Mouse (Mus musculus) G1E (cell line): Measurements from ENCODE around the gene Kcnh3. TPM values are rescaled to one million over a fixed set of nuclear protein-coding genes. Genes with fewer than 3 reads are reported as not detected.
A peak's percentile ranks its signal among the peaks of the same experiment; 100 is the strongest.
"Not testable (repeated sequence)": the region's sequence is repeated elsewhere in the genome, so short reads cannot be mapped to it uniquely, and the experiment has no call there.

Source experiments
- ATAC-seq: 2 replicates; pipeline ENCODE4 v1.8.0; 2016; ENCODE audit warnings: mild to moderate bottlenecking; ENCODE audit not compliant: insufficient number of reproducible peaks, poor library complexity, low FRiP score, severe bottlenecking; ENCODE audit errors: extremely low read depth
- DNase-seq: peaks from one replicate; pipeline ENCODE4 v3.0.0; 2012; ENCODE audit warnings: low spot score
- H3K27me3 ChIP-seq: 2 replicates; pipeline ENCODE4 v1.6.1; 2012; ENCODE audit warnings: mild to moderate bottlenecking, low read length, inconsistent platforms; ENCODE audit not compliant: insufficient read depth
- H3K36me3 ChIP-seq: replicated peaks from 2 replicates; pipeline ENCODE3; 2012; ENCODE audit warnings: mild to moderate bottlenecking, inconsistent platforms
- H3K4me1 ChIP-seq: 2 replicates; pipeline ENCODE4 v1.6.1; 2012; ENCODE audit warnings: low read depth, low read length, inconsistent platforms, mixed read lengths; ENCODE audit not compliant: insufficient read depth
- H3K4me3 ChIP-seq: 2 replicates; pipeline ENCODE4 v1.5.1; 2012; ENCODE audit warnings: low read depth, mild to moderate bottlenecking, inconsistent platforms, low read length, moderate library complexity, mixed read lengths
- H3K9me3 ChIP-seq: replicated peaks from 2 replicates; pipeline ENCODE4 v1.6.1; 2012; ENCODE audit warnings: inconsistent platforms
- CTCF ChIP-seq: IDR thresholded peaks from 2 replicates; pipeline ENCODE4 v1.5.1; 2012; ENCODE audit warnings: low read depth, low read length, inconsistent platforms, mixed read lengths
- GATA1 ChIP-seq: IDR thresholded peaks from 2 replicates; pipeline ENCODE4 v1.6.1; 2012; ENCODE audit warnings: borderline replicate concordance, low read length, inconsistent platforms, mixed read lengths
- GATA2 ChIP-seq: IDR thresholded peaks from 2 replicates; pipeline ENCODE4 v1.6.1; 2012; ENCODE audit warnings: low read depth, low read length, inconsistent platforms, borderline replicate concordance
- POLR2AphosphoS5 ChIP-seq: IDR thresholded peaks from 2 replicates; pipeline ENCODE4 v1.6.1; 2012; ENCODE audit warnings: low read depth, low read length, inconsistent platforms; ENCODE audit not compliant: insufficient replicate concordance
- TAL1 ChIP-seq: conservative IDR thresholded peaks from 2 replicates; pipeline ENCODE4 v1.6.1; 2012; ENCODE audit warnings: low read depth, low read length, inconsistent platforms, mixed read lengths
- polyA plus RNA-seq: library from polyadenylated mRNA; stranded (reverse); fragments of >175 nt; gene quantifications from 2 replicates; pipeline ENCODE4 v1.2.3, GENCODE M21; 2012
- total RNA-seq, 2 experiments: library from RNA; stranded (forward) in 1 of 2; stranded (reverse) in 1 of 2; fragments of 200-1000 nt in 1 of 2; fragments of >200 nt in 1 of 2; fragmentation: Nextera tagmentation in 1 of 2; gene quantifications; 2 replicates each; pipeline ENCODE4 v1.2.3; 2014 to 2017

Gene Kcnh3
- total and polyA plus RNA-seq, 3 experiments = 0.05 TPM; not detected in 2

DNA sequence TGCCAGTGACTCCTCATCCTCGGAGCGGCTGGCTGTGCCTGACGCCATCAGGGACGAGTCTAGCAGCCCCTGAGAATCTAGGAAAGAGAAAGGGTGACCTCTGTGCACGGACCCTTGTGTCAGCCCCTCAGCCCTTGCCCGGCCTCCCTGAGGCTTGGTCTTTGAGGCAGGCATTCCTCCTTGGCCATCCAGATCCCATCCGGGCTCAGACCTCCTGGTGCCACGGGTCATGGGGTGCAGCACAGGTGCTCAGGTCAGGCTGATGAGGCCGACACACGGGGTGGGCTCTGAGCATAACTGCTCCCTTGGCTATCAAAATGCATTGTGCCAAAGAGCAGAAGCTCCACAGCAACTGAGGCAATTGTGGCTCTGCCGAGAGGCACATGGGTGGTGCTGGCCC is 25.3 kb downstream of the Kcnh3 start:
- no peak for DNase-seq
- ATAC-seq = no peak
- peaks cover 56% of the 10 kb centered on the region for H3K36me3 ChIP-seq
- H3K4me3 ChIP-seq = peak overlapping the region; percentile 23; the same call in 1 of the 2 replicates
- TF ChIP-seq POLR2AphosphoS5 (no peak), GATA1 (no peak), TAL1 (no peak), CTCF (no peak), GATA2 (no peak)
- no peaks in the 10 kb centered on the region for H3K9me3 ChIP-seq
- H3K4me1 ChIP-seq = peaks cover 41% of the 10 kb centered on the region
- H3K27me3 ChIP-seq = no peaks in the 10 kb centered on the region

DNA sequence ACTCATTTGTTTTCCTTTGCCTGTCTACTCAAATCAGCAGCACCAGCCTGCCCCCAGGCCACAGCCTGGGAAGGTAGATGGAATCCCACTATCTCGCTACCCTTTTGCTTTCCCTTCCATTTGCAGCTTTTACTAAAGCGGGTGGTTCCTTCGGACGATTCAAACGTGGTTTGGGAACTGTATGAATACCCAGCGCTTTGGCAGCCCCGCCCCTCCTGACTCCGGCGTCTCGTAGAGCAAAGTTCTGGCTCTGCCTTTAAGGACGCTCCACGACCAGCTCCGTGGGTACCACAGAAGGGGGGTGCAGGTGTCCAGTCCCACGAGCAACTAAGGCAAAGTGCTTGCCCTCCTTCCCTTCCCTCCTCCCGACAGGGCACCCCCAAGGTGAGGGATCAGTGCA is 26.4 kb downstream of the Kcnh3 start:
- not testable (repeated sequence) for DNase-seq, ATAC-seq, H3K27me3 ChIP-seq, H3K9me3 ChIP-seq
- H3K4me1 ChIP-seq = peaks cover 41% of the 10 kb centered on the region
- H3K4me3 ChIP-seq = peak overlapping the region; percentile 69
- H3K36me3 ChIP-seq = peaks cover 49% of the 10 kb centered on the region

DNA sequence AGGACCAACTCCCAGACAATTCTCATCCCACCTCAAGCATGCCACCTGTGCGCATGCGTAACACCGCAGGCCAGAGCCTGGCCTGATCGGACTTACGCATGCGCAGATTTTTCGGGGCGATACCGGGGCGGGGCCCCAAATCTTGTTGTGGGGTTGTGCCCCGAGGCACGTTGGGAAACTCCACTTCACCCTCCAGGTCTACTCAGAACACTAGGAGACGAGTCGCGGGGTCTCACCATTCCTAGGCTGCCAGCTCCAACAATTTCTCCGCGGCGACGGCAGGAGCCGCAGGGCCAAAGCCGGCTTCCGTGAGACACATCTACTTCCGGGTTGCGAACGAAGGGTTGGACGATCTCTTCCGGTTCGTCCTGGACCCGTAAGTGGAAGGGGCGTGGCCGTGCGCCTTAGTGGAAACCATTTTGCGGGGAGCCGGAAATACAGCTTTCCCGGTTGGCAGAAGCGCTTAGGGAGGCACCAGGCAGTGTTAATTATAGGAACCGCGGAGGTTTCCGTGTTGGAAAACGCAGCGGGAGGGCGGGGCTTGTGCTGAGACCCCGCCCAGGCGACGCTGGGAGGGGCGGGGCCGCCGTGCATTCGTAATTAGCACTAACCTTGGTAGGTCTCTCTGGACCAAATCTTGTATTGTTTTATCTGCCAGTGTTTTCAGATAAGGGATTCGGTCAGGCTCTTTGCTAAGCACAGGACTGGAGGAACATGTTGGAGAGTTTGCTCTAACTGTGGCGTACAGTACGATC is 27.1 kb downstream of the Kcnh3 start, which contains the start of gene Mcrs1:
Gene Mcrs1, minus strand, starts transcription at position 336 of the 755 bp plus-strand sequence.
- ATAC-seq (peak; percentile 94), DNase-seq (peak; percentile 91)
- H3K9me3 ChIP-seq = no peaks in the 10 kb centered on the region
- TF ChIP-seq CTCF (no peak), TAL1 (no peak), GATA2 (no peak), GATA1 (no peak), POLR2AphosphoS5 (no peak)
- H3K36me3 ChIP-seq = peaks cover 42% of the 10 kb centered on the region
- peaks cover 41% of the 10 kb centered on the region for H3K4me1 ChIP-seq
- no peaks in the 10 kb centered on the region for H3K27me3 ChIP-seq
- H3K4me3 ChIP-seq = peak within 1 kb of the TSS; percentile 75

DNA sequence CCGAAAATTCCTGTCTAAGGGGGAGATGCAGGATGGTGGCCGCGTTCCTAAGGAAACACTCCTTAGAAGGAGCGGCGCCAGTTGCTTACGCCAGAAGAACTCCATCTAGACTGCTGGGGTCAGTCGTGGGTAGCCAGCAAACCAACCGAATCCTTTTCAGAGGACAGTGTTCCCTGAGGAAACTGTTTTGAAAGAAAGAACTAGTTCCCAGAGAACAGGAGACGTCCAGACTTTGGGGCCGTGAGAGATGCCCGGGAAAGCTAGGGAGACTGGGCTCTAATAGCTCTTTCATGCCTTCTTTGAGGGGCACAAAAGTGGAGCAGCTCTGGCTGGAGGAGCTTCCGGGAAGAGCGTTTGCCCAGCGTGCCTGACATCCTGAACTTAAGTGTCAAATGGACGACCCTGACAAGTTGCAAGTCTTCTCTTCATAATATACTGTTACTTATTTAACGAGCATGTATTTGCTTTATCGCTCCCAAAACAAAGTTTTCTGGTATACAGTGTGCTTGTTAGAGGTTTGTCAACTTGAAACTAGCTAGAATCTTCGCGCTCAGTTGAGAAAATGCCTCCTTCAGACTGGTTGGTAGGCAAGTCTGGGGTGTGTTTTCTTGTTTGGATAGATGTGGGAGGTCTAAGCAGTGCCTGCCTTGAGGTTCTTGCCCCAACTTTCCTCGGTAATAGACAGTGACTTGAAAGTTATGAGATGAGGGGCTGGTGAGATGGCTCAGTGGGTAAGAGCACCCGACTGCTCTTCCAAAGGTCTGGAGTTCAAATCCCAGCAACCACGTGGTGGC is 27.9 kb downstream of the Kcnh3 start:
- DNase-seq (peak; percentile 20), ATAC-seq (no peak)
- no peaks in the 10 kb centered on the region for H3K27me3 ChIP-seq
- H3K36me3 ChIP-seq = peaks cover 34% of the 10 kb centered on the region
- no peaks in the 10 kb centered on the region for H3K9me3 ChIP-seq
- TF ChIP-seq GATA1 (no peak), CTCF (no peak), POLR2AphosphoS5 (no peak), GATA2 (no peak), TAL1 (no peak)
- H3K4me1 ChIP-seq = peaks cover 41% of the 10 kb centered on the region
- H3K4me3 ChIP-seq = peak overlapping the region; percentile 75

DNA sequence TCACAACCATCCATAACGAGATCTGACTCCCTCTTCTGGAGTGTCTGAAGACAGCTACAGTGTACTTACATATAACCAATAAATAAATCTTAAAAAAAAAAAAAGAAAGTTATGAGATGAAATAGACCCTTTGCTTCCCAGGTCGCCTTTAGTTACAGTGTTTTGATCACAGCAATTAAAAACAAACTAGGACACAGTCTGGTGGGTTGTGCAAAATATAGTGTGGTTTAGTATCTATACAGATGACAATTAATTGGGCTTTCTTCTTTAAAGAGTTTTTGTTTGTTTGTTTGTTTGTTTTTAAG is 28.5 kb downstream of the Kcnh3 start:
- not testable (repeated sequence) for DNase-seq, H3K4me3 ChIP-seq, ATAC-seq, H3K27me3 ChIP-seq, H3K9me3 ChIP-seq
- Histone ChIP-seq H3K36me3 (peaks cover 28% of the 10 kb centered on the region), H3K4me1 (peaks cover 41% of the 10 kb centered on the region)

DNA sequence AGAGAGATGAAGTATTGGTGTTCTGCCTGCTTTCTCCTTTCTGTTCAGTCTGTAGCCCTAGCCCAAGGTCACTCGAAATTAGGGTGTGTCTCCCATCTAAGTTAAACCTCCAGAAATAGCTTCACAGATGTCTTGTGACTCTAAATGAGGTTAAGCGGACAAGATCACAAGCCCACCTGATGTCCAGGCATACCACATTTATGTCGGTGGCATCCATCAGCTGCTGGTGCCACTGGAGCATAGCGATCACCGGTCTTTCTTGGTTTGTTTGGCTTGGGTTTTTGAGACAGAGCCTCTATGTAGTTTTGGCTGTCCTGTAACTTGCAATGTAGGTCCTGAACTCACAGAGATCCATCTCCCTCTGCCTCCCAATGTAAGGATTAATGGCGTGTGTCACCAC is 29.1 kb downstream of the Kcnh3 start:
- ATAC-seq = no peak

GRCm38 (mm10) chr15:99254477-99255005 is 29.9 kb downstream of the Kcnh3 start:
- Histone ChIP-seq H3K4me1 (peaks cover 44% of the 10 kb centered on the region), H3K4me3 (no peak overlapping the region), H3K9me3 (no peaks in the 10 kb centered on the region), H3K36me3 (peaks cover 14% of the 10 kb centered on the region), H3K27me3 (no peaks in the 10 kb centered on the region)
- no peak for TF ChIP-seq CTCF
- TF ChIP-seq GATA2 = no peak
- TF ChIP-seq TAL1 = no peak
- TF ChIP-seq POLR2AphosphoS5 = no peak
- TF ChIP-seq GATA1 = no peak
- ATAC-seq (no peak), DNase-seq (no peak)

More for the DNA sequence above, 29.1 kb downstream of the Kcnh3 start:
- DNase-seq = no peak
- peaks cover 41% of the 10 kb centered on the region for H3K4me1 ChIP-seq
- peaks cover 22% of the 10 kb centered on the region for H3K36me3 ChIP-seq
- H3K27me3 ChIP-seq = no peaks in the 10 kb centered on the region
- H3K9me3 ChIP-seq = no peaks in the 10 kb centered on the region
- H3K4me3 ChIP-seq = no peak overlapping the region
- no peak for TF ChIP-seq CTCF
